Mouse (Mus musculus) cerebellum, adult 2 months (tissue): ENCODE measurements around the gene Olfr323.

Source experiments
- CTCF ChIP-seq: fragments of 200-500 bp; IDR thresholded peaks from 2 replicates; pipeline ENCODE4 v1.5.1; 2011; ENCODE audit warnings: low read depth, mild to moderate bottlenecking, control low read depth, low read length, moderate library complexity, borderline replicate concordance; ENCODE audit not compliant: insufficient read depth
- POLR2A ChIP-seq: fragments of 200-500 bp; IDR thresholded peaks from 2 replicates; pipeline ENCODE4 v1.6.1; 2011; ENCODE audit warnings: low read length, control low read depth, borderline replicate concordance; ENCODE audit not compliant: insufficient read depth

GRCm38 (mm10) chr11:58605228-58605627, 25.1 kb downstream of the Olfr323 start:
- TF ChIP-seq CTCF (no peak), POLR2A (no peak)
